Mouse (Mus musculus): ENCODE measurements at regions not wholly inside any gene's neighbourhood (a gene's known extent, or its start where the extent isn't known, plus 50 kb on each side); places are given as distances from the start of the nearest gene placed in this dataset.

DNA sequence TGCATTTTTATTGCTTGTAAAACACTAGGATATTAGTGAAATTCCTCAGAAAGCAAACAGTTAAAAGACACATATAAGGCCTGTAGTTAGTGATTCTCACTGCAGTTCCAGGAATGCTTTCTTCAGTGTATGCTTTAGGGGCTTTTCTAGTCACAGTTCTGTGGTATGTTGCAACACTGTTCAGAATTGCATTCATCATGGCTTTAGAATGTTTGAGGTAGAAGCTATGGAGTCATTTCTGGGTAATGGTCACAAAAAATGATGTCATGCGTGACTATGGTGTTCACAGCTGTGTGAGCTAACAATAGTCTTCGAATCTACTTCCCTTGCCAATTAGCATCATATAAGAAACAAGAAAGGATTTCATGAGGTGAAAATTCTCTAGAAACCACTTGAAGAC lies 69.0 kb upstream of the Nrxn1 start:
- H3K4me2 ChIP-seq (replicated peaks; ENCODE audit: low read depth, low read length) = no peak overlapping the region
- no peaks in the 10 kb centered on the region for H3K9me3 ChIP-seq (ENCODE audit: control insufficient read depth, low read length)
- 71% methylated on average over 2 of the region's 2 CpGs for WGBS
- no peaks in the 10 kb centered on the region for H3K36me3 ChIP-seq (ENCODE audit: control insufficient read depth, insufficient read depth, low read length)
- H3K4me3 ChIP-seq (ENCODE audit: low read depth, low read length) = no peak overlapping the region
- no peaks in the 10 kb centered on the region for H3K27me3 ChIP-seq (ENCODE audit: control insufficient read depth, insufficient read depth, low read length)
- peak; percentile 64; the same call in 1 of the 2 replicates for ATAC-seq (ENCODE audit: low FRiP score)
- no peak for DNase-seq (ENCODE audit: low spot score)
- no peak overlapping the region for H3K9ac ChIP-seq (ENCODE audit: low read depth, low read length)
- no peaks in the 10 kb centered on the region for H3K4me1 ChIP-seq (replicated peaks; ENCODE audit: control insufficient read depth, insufficient read depth, low read length)
- no peak overlapping the region for H3K27ac ChIP-seq (ENCODE audit: low read depth, low read length)

All from hindbrain, embryonic 11.5 days (tissue).